Mouse (Mus musculus) heart, embryonic 16.5 days (tissue): Measurements from ENCODE around the gene Zfp113. TPM values are rescaled to one million over a fixed set of nuclear protein-coding genes. Genes with fewer than 3 reads are reported as not detected.

ENCODE experiments used
- ATAC-seq: fragments of 200-750 bp; cut with Nextera tagmentation; replicated peaks from 2 replicates; pipeline ENCODE4 v1.8.0; 2017; ENCODE audit warnings: moderate number of reproducible peaks; ENCODE audit not compliant: insufficient read depth, low FRiP score; ENCODE audit errors: extremely low read depth
- H3K27ac ChIP-seq: fragments of 300-500 bp; sonication (generic); 2 replicates; pipeline ENCODE4 v1.5.1; 2014; ENCODE audit warnings: mild to moderate bottlenecking, low read length, control low read depth, moderate library complexity
- H3K27me3 ChIP-seq: fragments of 300-500 bp; sonication (generic); 2 replicates; pipeline ENCODE4 v1.6.1; 2014; ENCODE audit warnings: low read length, mixed read lengths; ENCODE audit not compliant: control insufficient read depth, insufficient read depth
- H3K36me3 ChIP-seq: fragments of 300-500 bp; sonication (generic); 2 replicates; pipeline ENCODE4 v1.6.1; 2014; ENCODE audit not compliant: control insufficient read depth, insufficient read depth
- H3K4me1 ChIP-seq: fragments of 300-500 bp; sonication (generic); 2 replicates; pipeline ENCODE4 v1.6.1; 2014; ENCODE audit warnings: low read length, mixed read lengths; ENCODE audit not compliant: control insufficient read depth, insufficient read depth
- H3K4me2 ChIP-seq: fragments of 300-500 bp; sonication (generic); 2 replicates; pipeline ENCODE4 v1.6.1; 2014; ENCODE audit warnings: low read depth, mild to moderate bottlenecking, control low read depth, low read length
- H3K4me3 ChIP-seq: fragments of 300-500 bp; sonication (generic); 2 replicates; pipeline ENCODE4 v1.5.1; 2014; ENCODE audit warnings: mild to moderate bottlenecking, control low read depth, low read length
- H3K9ac ChIP-seq: fragments of 300-500 bp; sonication (generic); 2 replicates; pipeline ENCODE4 v1.6.1; 2014; ENCODE audit warnings: low read length, control low read depth
- H3K9me3 ChIP-seq: fragments of 300-500 bp; sonication (generic); replicated peaks from 2 replicates; pipeline ENCODE4 v1.6.1; 2016; ENCODE audit warnings: low read length; ENCODE audit not compliant: control insufficient read depth
- WGBS: fragments of 180-500 bp; shearing (Covaris S2); extraction: QIAGEN DNeasy Blood & Tissue Kit; methylation state at CpG from one replicate; pipeline ENCODE4 v1.1.7; 2014; 5-methylcytosine and 5-hydroxymethylcytosine counted together
- polyA plus RNA-seq: library from polyadenylated mRNA; unstranded; fragments of >200 nt; fragmentation: Nextera tagmentation; extraction: Ambion mirVana; gene quantifications from 2 replicates; pipeline ENCODE4 v1.2.1, GENCODE M21; 2015

The Zfp113 gene
- polyA plus RNA-seq, 1 experiment from 2014 or later, result 11.5 TPM

- no peak for ATAC-seq
- Histone ChIP-seq H3K4me2 (peak overlapping the region; percentile 87), H3K27me3 (no peaks in the 10 kb centered on the region), H3K4me1 (peaks cover 8% of the 10 kb centered on the region), H3K9ac (peak overlapping the region; percentile 89), H3K36me3 (peaks cover 11% of the 10 kb centered on the region), H3K9me3 (no peaks in the 10 kb centered on the region), H3K27ac (no peak overlapping the region), H3K4me3 (peak overlapping the region; percentile 90)
- 72% methylated on average over 3 of the region's 3 CpGs for WGBS
These were observed 1.2 kb downstream of the Zfp113 start for GRCm38 (mm10) chr5:138154390-138154789.

DNA sequence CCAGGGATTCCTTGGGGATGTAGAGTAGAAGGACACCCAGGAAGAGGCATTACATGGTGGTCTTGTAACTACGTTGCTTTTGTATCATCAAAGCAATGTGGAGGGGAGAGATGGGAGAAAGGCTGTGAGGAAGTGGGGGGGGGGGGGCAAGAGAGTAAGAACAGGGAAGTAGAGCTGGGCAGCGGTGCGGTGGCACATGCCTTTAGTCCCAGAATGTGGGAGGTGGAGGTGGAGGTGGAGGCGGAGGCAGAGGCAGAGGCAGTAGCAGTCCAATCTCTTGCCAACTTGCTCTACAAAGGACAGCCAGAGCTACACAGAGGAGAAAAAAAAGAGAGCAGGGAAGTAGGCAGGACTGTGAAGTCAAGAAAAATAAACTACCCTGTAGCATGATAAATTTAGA lies 17.0 kb downstream of the Zfp113 start:
- Histone ChIP-seq H3K9ac (no peak overlapping the region), H3K27me3 (no peaks in the 10 kb centered on the region), H3K36me3 (peaks cover 25% of the 10 kb centered on the region), H3K4me1 (no peaks in the 10 kb centered on the region), H3K27ac (no peak overlapping the region), H3K4me3 (no peak overlapping the region), H3K9me3 (no peaks in the 10 kb centered on the region), H3K4me2 (no peak overlapping the region)
- WGBS, result 68% methylated on average over 4 of the region's 4 CpGs
- ATAC-seq, result no peak

GRCm38 (mm10) chr5:138137935-138138549 lies 17.5 kb downstream of the Zfp113 start:
- Histone ChIP-seq H3K36me3 (peaks cover 25% of the 10 kb centered on the region), H3K4me2 (no peak overlapping the region), H3K4me1 (no peaks in the 10 kb centered on the region), H3K4me3 (no peak overlapping the region), H3K27ac (no peak overlapping the region), H3K9ac (no peak overlapping the region), H3K27me3 (no peaks in the 10 kb centered on the region), H3K9me3 (no peaks in the 10 kb centered on the region)
- ATAC-seq, result peak; percentile 32
- WGBS, result 60% methylated on average over 8 of the region's 8 CpGs

DNA sequence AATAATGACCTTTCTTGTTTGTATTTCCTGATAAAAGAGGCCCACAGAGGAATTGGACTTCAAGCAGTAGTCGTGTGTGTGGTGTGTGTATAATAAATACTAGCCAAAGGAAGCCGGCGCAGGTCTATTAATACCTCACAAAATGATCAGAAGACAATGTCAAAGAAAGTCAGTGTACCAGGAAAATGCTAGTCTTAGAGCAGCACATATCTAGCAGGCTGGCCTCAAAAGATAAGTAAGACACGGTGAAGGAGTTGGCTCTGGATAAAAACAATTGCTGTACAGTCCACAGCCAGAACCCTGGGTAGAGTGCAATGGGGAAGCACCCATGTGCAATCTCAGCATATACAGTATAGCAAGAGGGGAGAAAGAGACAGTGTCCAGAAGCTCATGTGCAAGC lies 18.3 kb downstream of the Zfp113 start:
- 55% methylated on average over 4 of the region's 4 CpGs for WGBS
- ATAC-seq, result 0 out of 2 replicates have a peak, but pooled peaks have one; percentile 28
- H3K9ac ChIP-seq, result no peak overlapping the region
- H3K4me3 ChIP-seq, result no peak overlapping the region
- peaks cover 25% of the 10 kb centered on the region for H3K36me3 ChIP-seq
- no peaks in the 10 kb centered on the region for H3K27me3 ChIP-seq
- no peak overlapping the region for H3K4me2 ChIP-seq
- no peaks in the 10 kb centered on the region for H3K4me1 ChIP-seq
- no peaks in the 10 kb centered on the region for H3K9me3 ChIP-seq
- H3K27ac ChIP-seq, result no peak overlapping the region

GRCm38 (mm10) chr5:138132425-138133064 lies 23.0 kb downstream of the Zfp113 start:
- Histone ChIP-seq H3K4me2 (no peak overlapping the region), H3K36me3 (peaks cover 52% of the 10 kb centered on the region), H3K27me3 (no peaks in the 10 kb centered on the region), H3K9ac (no peak overlapping the region), H3K4me1 (no peaks in the 10 kb centered on the region), H3K9me3 (no peaks in the 10 kb centered on the region), H3K27ac (no peak overlapping the region), H3K4me3 (no peak overlapping the region)
- no peak for ATAC-seq
- 83% methylated on average over 5 of the region's 5 CpGs for WGBS

GRCm38 (mm10) chr5:138118041-138118440 lies 37.5 kb downstream of the Zfp113 start:
- no peak for ATAC-seq
- H3K36me3 ChIP-seq, result no peaks in the 10 kb centered on the region; the same call in 1 of the 2 replicates
- H3K27ac ChIP-seq, result peak overlapping the region; percentile 91
- H3K4me2 ChIP-seq, result peak overlapping the region; percentile 79
- no peaks in the 10 kb centered on the region for H3K9me3 ChIP-seq
- H3K4me3 ChIP-seq, result peak overlapping the region; percentile 63
- peaks cover 12% of the 10 kb centered on the region for H3K4me1 ChIP-seq
- peak overlapping the region; percentile 80 for H3K9ac ChIP-seq
- no peaks in the 10 kb centered on the region for H3K27me3 ChIP-seq
- 65% methylated on average over 3 of the region's 3 CpGs for WGBS

DNA sequence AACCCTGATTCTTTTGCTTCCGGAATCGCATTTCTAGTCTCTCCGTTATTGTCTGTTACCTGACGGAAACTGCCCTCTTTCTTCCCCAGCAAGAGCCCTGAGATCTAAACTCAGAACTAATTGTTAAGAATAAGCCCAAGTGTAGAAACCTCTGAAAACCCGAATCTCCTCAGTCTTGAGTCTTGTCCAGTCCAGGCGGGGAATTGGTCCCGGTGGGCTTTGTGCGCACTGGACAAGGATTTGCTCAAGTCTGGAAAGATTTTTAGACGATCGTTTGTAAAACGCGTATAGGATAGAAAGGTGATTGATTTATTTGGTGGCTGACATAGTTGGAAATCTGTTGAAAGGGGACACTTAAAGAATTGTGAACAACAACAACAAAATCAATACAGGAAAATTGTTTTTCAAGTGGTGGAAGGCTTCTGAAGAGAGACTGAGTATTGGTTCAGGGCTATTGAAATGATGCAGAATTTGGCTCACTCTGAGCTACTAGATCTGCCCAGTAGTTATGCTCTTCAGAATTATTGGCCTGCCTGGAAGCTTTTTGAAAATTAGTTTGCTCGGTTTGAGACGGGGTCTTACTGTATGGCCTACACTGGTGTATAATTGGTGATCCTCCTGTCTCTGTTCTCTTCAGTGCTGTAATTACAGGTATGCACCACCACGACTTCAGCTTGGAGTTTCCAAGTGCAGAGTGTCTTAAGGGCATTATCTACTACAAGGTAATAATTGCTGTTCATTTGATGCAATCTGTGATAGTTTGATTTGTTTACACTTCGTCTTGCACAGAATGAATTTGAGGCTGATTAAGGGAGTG lies 38.1 kb downstream of the Zfp113 start:
- no peaks in the 10 kb centered on the region; the same call in 1 of the 2 replicates for H3K36me3 ChIP-seq
- H3K27me3 ChIP-seq, result no peaks in the 10 kb centered on the region
- H3K9ac ChIP-seq, result peak overlapping the region; percentile 80
- H3K4me3 ChIP-seq, result peak overlapping the region; percentile 63
- WGBS, result 5% methylated on average over 16 of the region's 16 CpGs
- 0 out of 2 replicates have a peak, but pooled peaks have one; percentile 30 for ATAC-seq
- peak overlapping the region; percentile 91 for H3K27ac ChIP-seq
- H3K4me1 ChIP-seq, result peaks cover 12% of the 10 kb centered on the region
- peak overlapping the region; percentile 79 for H3K4me2 ChIP-seq
- H3K9me3 ChIP-seq, result no peaks in the 10 kb centered on the region

DNA sequence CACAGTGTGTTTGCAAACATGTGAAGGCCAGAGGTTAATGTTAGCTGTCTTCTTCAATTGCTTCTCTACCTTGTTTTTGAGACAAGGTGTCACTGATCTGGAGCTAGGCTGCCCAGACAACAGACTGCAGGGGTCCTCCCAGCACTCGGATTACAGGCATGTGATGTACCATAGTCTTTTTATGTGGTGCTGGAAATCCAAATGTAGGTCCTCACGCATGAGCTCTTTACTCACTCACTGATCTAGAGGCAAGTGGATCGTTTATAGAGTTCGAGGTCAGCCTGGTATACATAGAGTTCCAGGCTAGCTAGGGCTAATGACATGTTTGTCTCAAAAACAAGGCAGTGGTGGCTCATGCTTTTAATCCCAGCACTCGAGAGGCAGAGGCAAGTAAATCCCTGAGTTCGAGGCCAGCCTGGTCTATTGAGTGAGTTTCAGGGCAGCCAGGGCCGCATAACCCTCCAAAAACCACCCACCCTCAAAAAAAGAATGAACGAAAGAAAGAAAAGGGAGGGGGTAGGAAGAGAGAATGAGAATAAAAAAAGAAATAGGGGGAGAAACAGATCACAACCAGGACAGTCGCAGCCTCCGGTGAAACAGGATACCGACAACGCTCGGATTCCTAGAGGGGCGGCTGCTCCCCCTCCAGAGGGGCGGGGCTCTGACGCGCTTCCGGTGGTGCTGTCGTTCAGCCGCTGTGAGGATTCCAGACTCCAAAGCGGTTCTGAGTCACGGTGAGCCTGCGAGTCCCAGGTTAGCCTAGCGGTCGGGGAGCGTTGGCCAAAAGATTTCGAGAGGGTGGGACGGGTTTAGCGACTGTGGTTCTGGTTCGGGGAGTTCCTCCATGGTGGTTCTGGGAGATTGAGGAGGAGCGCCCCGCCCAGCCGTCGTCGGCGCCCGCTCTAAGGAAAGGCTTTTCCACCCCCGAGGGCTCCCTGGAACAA lies 39.0 kb downstream of the Zfp113 start, which contains the start of gene Zscan21:
Gene Zscan21 (plus strand): TSS at position 649 of the 944 bp plus-strand sequence.
- peak; percentile 98 for ATAC-seq
- H3K27ac ChIP-seq, result peak within 1 kb of the TSS; percentile 91
- peak within 1 kb of the TSS; percentile 63 for H3K4me3 ChIP-seq
- no peaks in the 10 kb centered on the region; the same call in 1 of the 2 replicates for H3K36me3 ChIP-seq
- no peaks in the 10 kb centered on the region for H3K9me3 ChIP-seq
- peak within 1 kb of the TSS; percentile 80 for H3K9ac ChIP-seq
- H3K27me3 ChIP-seq, result no peaks in the 10 kb centered on the region
- 7% methylated on average over 38 of the region's 38 CpGs for WGBS
- peaks cover 12% of the 10 kb centered on the region for H3K4me1 ChIP-seq
- H3K4me2 ChIP-seq, result peak within 1 kb of the TSS; percentile 79
